Mouse (Mus musculus) frontal cortex, postnatal 14 days (tissue): ENCODE measurements at regions not wholly inside any gene's neighbourhood (a gene's known extent, or its start where the extent isn't known, plus 50 kb on each side); places are given as distances from the start of the nearest gene placed in this dataset.
A peak's percentile ranks its signal among the peaks of the same experiment; 100 is the strongest.
"Not testable (repeated sequence)": the region's sequence is repeated elsewhere in the genome, so short reads cannot be mapped to it uniquely, and the experiment has no call there.

Experiments
- DNase-seq, 2 experiments: peaks; one replicate each; pipeline ENCODE4 v3.0.0; 2022; ENCODE audit warnings: low spot score in 2 of 2

GRCm38 (mm10) chr14:74201710-74202109 is 438.9 kb upstream of the Htr2a start:
- peak in 1 of 2 experiments; percentile 4 for DNase-seq

GRCm38 (mm10) chr14:74205011-74205410 is 435.6 kb upstream of the Htr2a start:
- no peak for DNase-seq

- DNase-seq = no peak
These were observed 422.7 kb upstream of the Htr2a start for GRCm38 (mm10) chr14:74217914-74218446.

GRCm38 (mm10) chr14:74219761-74220160 is 420.9 kb upstream of the Htr2a start:
- no peak for DNase-seq

GRCm38 (mm10) chr14:74222093-74222492 is 418.5 kb upstream of the Htr2a start:
- no peak for DNase-seq

GRCm38 (mm10) chr14:74229560-74230187 is 411.0 kb upstream of the Htr2a start:
- DNase-seq = no peak

DNA sequence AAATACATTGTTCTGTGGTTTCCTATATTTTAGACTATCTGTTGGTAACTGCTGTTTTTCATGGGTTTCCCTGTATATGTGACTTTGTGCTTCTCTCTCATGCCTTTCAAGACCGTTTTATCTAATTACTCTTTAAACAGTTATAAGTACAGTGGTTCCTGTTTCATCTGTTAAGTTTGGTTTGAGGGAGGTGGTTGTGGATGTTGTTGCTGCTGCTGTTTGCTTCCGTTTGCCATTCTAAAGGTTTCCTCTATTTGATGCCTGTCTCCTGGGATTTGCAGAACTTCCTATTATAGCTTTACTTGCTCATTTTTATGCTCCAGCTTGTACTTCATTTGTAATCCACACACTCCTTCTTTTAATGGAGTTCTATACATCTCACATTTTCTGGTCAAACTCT is 400.4 kb upstream of the Htr2a start:
- no peak for DNase-seq

DNA sequence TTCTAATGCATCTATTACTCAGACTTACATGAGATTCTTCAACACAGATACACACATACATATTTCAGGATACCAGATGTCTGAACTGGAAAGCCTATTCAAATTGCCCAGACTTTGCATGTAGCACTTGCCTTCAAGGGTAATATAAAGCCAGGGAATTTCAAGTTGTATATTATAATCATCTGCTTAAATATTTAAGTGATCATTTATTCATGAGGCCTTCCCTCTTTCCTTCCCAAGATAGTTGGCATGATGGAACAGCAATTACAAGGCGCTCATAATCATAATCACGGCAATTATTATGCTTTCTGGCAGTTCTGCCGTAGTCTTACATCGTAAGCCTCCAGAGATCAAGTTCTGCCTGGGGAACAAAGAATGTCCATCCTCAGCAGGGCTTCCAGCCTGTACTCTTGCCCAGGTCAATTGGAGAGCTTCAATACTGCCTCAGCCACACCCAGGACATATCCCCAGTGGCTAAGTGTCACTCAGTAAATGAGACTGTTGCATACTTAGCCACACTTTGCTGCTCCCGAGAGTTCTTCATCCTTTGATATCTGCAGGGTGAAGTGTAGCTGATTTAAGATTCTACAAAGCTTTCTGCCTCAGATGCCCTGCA is 391.3 kb upstream of the Htr2a start:
- DNase-seq = no peak

DNA sequence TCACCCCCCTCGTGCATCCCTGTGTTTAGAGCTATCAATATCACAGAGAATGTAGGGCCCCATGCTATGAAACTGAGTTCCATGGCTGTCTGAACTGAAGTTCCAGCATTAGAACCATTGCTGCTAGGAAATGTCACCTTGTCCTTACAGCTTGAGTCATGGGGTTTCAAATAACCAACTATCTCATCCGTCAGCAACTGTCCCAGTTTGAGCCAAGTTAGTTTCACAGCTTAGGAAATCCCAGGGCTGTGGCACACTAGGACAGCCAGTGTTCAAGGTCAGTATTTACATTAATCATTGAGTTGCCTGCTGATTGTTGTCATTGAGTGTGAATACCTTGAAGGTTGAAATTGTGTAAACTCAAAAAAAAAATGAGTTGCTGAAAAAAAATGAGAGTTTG is 390.6 kb upstream of the Htr2a start:
- DNase-seq = no peak

GRCm38 (mm10) chr14:74252189-74253145 is 388.2 kb upstream of the Htr2a start:
- peak in 1 of 2 experiments; percentile 23 for DNase-seq

DNA sequence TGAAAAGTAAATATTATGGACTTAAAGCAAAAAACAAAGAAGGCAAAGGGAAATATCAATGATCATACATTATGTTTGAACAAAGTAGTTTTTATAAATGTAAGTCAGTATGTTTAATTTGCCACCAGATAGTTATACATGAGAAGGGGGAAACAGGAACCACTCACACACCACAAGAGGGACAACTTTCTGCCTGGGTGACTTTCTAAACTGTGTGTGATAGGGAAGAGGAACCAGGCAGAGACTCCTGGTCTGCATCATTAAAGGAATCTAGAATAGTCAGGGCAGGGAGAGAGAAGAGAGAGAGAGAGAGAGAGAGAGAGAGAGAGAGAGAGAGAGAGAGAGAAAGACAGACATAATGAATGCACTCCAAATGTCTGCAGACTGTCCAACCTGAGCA is 385.6 kb upstream of the Htr2a start:
- no peak for DNase-seq

GRCm38 (mm10) chr14:74259437-74259836 is 381.2 kb upstream of the Htr2a start:
- no peak for DNase-seq

GRCm38 (mm10) chr14:74267086-74267485 is 373.6 kb upstream of the Htr2a start:
- DNase-seq = no peak

GRCm38 (mm10) chr14:74294560-74294959 is 346.1 kb upstream of the Htr2a start:
- no peak for DNase-seq

GRCm38 (mm10) chr14:74304483-74304882 is 336.2 kb upstream of the Htr2a start:
- no peak for DNase-seq

- no peak for DNase-seq
These were observed 333.8 kb upstream of the Htr2a start for GRCm38 (mm10) chr14:74306717-74307307.

- not testable (repeated sequence) for DNase-seq
These were observed 331.2 kb upstream of the Htr2a start for GRCm38 (mm10) chr14:74309451-74309850.

DNA sequence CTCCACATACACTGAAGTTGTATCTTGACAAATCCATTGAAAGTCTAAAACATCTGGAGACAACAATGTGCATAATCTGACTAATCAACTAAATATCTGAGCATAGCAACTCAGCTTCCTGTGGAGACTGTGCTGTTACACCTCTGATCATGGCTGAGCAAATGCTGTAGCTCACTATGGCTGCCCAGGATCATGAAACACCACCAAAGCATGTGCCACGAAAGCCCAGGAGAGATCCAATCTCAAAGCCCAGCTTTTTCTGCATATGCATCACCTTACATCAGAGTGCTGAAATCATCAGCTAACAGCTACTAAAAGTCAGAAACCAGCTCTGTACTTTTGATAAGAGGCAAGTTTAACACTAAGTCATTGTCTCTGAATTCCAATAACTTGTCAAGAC is 313.3 kb upstream of the Htr2a start:
- DNase-seq = no peak

- DNase-seq = no peak
These were observed 289.9 kb upstream of the Htr2a start for GRCm38 (mm10) chr14:74350751-74351150.

- DNase-seq = no peak
These were observed 288.4 kb upstream of the Htr2a start for GRCm38 (mm10) chr14:74352286-74352685.

DNA sequence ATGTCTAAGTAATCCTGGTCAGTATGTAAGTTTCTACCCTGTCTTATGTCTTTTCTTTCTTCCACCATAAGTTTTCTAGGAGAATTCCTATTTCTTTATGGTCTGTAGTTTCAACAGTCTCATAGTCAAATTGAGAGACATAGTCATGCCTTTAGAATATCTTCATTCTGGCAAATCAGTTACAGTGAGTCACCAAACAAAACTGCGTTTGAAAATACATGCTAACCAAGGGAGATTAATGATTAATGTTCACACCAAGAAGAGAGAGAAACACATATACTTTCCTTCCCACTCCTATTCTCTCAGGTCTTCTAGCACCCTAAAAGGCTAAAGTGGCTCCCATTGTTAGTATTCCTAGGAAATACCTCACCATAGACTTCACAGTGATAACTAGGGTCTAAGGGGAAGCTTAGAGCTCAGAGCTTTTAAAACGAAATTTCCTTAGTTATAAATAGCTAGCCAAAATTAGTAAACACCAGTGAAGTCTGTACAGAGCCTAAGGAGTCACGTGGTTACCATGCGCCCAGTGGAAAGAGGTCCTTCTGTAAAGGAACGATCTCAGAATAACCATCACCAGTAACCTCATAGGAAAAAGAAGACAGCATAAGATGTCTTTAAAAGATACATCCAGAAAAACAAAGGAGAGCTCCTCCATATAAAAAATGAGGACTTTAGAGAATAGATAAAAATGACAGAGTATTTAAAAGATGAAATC is 281.8 kb upstream of the Htr2a start:
- no peak for DNase-seq
